Mouse (Mus musculus): ENCODE data around the gene Zmat5. TPM values are rescaled to one million over a fixed set of nuclear protein-coding genes. Genes with fewer than 3 reads are reported as not detected.
A peak's percentile ranks its signal among the peaks of the same experiment; 100 is the strongest.

The Zmat5 gene
- polyA plus RNA-seq, 1 experiment: 77.0 TPM

GRCm38 (mm10) chr11:4736355-4736754 lies 31.9 kb downstream of the Zmat5 start:
- DNase-seq (ENCODE audit: low spot score): no peak

- DNase-seq (ENCODE audit: low spot score): no peak
Observed at GRCm38 (mm10) chr11:4737682-4738081, 33.2 kb downstream of the Zmat5 start.

DNA sequence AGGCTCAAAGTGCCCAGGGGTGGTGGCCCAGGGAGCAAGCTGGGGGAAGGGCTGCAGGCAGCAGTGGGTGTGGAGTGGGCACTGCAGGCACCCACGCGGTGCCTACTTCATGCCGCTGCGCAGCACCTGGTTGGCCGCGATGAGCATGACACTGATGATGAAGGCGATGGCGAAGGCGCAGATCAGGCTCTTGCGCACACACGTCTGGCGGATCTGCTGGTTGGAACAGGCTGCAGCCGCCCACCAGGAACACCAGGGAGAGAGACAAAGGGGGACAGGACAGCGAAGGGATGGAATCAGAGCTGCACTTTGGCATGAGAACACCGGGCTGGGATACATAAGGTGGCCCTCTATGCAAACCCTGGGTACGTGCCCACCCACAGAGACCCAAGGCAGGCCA lies 34.2 kb downstream of the Zmat5 start:
- no peak for DNase-seq (ENCODE audit: low spot score)

GRCm38 (mm10) chr11:4740785-4741184 lies 36.3 kb downstream of the Zmat5 start:
- DNase-seq (ENCODE audit: low spot score): no peak

DNA sequence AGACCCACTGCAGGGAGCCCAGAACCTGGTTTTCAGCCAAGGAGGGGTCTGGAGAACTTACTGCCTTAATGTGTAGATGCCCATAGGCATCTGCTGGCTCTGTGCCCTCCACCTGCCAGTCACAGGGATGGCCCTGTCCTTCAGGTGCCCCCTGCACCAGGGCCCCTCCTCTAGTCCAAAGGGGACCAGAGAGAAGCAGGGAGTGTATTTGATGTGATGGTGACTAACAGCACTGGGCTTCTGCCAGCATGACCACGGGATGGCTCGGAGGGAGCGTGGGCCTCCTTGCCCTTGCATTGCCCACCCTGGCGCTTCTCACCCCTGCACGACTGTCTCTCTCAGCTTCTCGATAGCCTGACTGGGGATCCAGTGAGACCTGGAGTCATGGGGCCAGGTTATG lies 40.2 kb downstream of the Zmat5 start:
- no peak for DNase-seq (ENCODE audit: low spot score)

DNA sequence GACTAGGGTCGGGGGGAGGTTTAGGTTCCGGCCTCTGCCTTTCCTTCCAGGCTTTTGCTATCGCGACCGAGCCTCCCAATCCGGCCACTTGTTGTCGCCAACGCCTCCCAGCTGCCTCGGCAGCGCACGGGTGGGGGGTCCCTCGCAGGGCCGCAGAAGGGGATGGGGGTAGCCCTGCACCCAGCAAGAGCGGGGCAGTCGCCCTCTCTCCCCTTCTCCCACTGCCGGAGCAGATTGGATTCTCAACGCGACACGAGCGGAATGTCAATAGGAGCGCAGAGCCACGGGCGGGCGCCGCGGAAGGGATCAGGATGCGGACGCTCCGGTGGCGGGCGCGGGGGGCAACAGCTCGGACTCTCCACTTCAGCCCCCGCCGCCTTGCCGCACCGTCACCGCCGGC lies 41.5 kb downstream of the Zmat5 start:
- no peak for DNase-seq (ENCODE audit: low spot score)

DNA sequence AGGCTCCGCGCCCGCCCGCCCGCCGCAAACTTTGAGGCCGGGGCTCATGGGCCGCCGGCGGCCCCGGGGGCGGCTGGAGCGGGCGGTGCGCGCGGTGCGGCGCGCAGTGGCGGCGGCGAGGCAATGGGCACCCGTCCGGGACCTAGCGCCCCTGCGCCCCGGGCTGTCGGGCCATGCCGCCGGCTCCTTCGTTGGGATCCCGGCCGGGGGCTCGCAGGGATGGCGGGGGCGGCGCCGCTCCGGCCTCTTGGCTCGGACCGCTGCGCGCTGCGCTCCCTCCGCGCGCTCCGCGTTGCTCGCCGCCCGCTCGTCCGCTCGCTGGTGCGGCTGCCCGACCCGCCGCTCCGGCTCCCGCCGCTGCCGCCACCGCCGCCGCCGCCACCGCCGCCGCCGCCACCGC lies 42.3 kb downstream of the Zmat5 start, which contains the start of gene Cabp7:
TSS of gene Cabp7 (minus strand) at position 46 of the 400 bp plus-strand sequence.
- no peak for DNase-seq (ENCODE audit: low spot score)

GRCm38 (mm10) chr11:4747285-4747684 lies 42.8 kb downstream of the Zmat5 start:
- DNase-seq (ENCODE audit: low spot score): no peak

- peak; percentile 47 for DNase-seq (ENCODE audit: low spot score)
Observed at GRCm38 (mm10) chr11:4750263-4750662, 45.8 kb downstream of the Zmat5 start.

- no peak for DNase-seq (ENCODE audit: low spot score)
Observed at GRCm38 (mm10) chr11:4752836-4753235, 48.4 kb downstream of the Zmat5 start.

DNA sequence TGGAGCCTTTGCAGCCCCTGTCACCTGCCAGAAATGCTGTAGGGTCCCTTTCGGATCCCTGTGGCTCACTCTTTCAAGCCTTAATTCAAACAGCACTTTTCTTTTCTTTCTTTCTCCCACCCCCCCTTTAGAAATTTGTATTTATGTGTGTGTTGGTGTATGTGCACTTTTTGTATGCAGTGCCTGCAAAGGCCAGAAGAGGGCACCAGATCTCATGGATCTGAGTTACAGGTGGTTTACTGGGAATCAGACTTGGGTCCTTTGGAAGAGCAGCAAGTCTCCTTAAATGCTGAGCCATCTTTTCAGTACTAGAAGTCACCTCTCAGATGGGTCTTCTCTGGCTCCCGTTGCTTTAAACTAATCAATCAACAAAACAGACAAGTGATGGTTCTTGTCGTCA lies 49.6 kb downstream of the Zmat5 start:
- no peak for DNase-seq (ENCODE audit: low spot score)

DNA sequence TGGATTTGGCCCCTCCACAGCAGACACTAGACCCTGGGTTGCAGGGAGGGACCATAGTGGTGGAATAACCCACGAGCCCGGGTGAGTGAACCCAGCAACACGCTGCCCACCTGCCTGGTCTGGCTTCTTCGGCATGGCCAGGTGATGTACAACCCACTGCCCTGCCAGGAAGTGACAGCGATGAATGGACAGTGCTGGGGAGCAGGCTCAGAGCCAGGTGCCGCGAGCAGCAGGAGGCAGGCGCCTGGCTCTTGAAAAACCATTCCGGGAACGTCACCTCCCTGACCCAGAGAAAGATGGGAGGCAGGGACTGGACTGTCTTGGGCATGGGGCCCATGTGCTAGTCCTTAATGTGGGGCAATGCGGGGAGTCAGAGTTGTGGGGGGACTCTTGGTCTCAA lies 50.4 kb downstream of the Zmat5 start:
- DNase-seq (ENCODE audit: low spot score): no peak

GRCm38 (mm10) chr11:4756460-4756859 lies 52.0 kb downstream of the Zmat5 start:
- DNase-seq (ENCODE audit: low spot score): no peak

DNA sequence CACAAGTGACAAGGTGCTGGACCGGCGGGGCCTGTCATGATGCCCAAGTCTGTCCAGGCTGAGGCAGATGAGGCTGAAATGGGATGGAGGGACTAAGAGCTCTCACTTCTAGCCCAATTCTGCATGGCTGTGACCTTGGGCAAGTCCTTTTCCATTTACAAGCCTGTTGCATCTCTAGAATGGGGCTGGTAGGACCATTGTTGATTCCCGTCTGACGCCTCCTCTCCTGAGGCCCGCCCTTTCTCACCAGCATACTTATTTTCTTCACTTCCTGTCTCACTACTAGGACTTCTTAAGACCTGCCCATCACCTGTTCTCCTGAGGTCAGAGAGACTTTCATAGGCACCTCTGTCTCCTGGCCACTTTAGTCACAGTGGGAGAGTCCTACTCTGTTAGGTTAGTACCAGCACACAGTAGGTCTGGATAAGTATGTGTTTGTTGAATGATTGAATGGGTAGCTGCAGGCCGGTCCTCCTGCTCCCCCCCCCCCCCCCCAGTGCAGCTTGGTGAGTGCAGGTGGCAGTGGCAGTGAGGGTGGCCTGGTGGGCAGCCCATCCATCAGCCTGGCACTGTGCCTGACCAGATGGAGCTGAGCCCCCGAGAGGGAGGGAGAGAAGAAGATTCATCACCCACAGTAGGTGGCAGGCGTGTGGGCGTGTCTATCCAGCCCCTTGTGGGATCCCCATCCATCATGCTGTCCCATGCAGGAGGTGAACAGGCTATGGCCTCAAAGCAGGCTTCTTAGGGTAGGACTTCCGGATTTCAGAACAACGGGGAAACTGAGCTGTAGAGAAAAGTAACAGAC lies 52.7 kb downstream of the Zmat5 start:
- DNase-seq (ENCODE audit: low spot score): no peak

DNA sequence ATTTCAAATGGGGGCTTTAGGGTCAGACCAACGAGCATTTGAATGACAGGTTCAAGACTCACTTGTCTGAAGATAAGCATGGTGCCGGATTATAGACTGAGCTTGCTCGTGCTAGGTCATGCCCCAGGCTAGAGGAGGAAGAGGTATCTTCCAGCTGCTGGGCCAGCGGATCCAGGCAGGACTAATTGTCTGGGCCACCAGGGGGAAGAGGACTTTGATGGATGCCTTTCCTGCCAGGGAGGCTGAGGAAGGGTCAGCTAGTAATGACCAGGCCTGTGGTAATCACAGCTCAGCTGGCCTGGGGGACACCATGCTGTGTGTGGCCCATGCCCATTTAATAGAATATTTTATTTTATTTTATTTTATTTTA lies 53.3 kb downstream of the Zmat5 start:
- no peak for DNase-seq (ENCODE audit: low spot score)

DNA sequence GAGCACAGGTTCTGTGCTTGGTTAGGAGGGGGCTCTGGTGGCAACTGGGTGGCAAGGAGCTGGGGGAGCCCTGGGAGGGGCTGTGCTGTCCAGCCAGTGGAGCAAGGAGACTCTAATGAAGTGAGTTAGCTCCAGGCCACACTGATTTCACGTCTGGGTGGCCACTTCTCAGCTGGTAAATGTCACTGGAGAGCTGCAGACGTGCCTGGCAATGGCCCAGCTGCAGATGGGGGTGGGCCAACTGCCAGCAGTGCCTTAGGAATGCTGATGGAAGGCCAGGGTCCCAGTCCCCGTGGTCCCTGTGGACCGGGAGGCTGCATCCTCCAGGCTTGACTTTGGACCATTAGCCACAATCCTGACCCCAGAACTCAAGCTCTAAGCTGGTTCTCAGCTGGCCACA lies 56.0 kb downstream of the Zmat5 start:
- DNase-seq (ENCODE audit: low spot score): no peak

- DNase-seq (ENCODE audit: low spot score): no peak
Observed at GRCm38 (mm10) chr11:4761991-4762390, 57.5 kb downstream of the Zmat5 start.

GRCm38 (mm10) chr11:4762511-4762910 lies 58.0 kb downstream of the Zmat5 start:
- no peak for DNase-seq (ENCODE audit: low spot score)

- no peak for DNase-seq (ENCODE audit: low spot score)
Observed at GRCm38 (mm10) chr11:4763631-4764030, 59.2 kb downstream of the Zmat5 start.

DNA sequence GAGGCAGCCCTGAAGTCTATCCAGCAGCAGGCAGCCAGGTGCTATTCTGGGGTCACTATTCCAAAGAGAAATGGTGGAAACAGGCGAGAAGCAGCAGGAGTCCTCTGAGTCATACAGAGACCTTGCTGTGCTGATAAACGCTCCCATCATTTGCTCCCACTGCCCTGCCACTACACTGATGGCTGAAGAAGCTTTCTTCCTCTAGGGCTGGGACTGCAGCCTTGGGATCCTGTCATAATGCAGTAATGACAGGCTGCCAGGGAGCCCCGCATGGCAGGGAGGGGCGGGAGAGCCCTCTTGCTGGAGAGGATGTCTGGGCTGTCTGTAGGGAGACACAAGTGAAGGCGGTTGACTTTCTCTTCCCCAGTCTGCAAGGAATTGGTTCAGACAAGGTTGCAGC lies 60.0 kb downstream of the Zmat5 start:
- no peak for DNase-seq (ENCODE audit: low spot score)

DNA sequence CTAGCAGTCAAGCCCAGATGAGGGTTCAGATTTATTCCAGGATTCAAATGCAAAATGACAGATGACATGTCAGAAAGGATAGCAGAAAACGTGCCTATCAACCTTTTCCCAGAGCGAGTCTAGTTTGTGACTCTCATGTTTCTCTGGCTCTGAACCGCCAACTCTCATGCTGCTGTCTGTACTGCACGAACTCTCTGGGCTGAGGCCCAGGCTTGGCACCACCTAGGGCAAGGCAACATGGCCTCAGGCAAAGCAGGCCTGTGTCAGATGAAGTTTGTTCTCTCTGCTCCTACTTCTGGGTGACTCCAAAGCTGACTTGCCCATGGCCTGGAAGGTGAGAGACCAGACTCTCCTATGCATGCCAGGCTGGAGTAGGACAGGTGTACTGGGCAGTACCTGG lies 63.9 kb downstream of the Zmat5 start:
- no peak for DNase-seq (ENCODE audit: low spot score)

DNA sequence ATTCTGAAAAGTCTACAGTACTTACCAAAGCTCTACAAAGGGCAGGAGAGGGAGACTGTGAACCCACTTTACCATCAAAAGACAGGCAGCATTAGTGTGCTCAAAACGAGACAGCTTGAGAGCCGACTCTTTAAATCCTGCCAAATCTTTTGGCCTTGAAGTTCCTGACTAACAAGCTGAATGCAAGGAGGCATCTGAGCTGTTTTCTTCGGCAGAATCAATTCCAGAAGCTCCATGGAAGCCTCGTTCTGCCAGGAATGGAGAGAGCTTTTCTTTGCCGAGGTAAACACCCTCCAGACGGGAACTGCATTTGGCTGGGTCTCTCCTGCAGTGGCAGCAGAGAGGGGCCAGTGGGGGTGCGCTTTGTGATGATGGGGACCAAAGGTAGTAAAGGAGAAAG lies 64.8 kb downstream of the Zmat5 start:
- DNase-seq (ENCODE audit: low spot score): no peak

- DNase-seq (ENCODE audit: low spot score): no peak
Observed at GRCm38 (mm10) chr11:4769881-4770280, 65.4 kb downstream of the Zmat5 start.

- no peak for DNase-seq (ENCODE audit: low spot score)
Observed at GRCm38 (mm10) chr11:4771756-4772155, 67.3 kb downstream of the Zmat5 start.
